Mouse (Mus musculus): ENCODE results near the gene Etfb. TPM values are rescaled to one million over a fixed set of nuclear protein-coding genes. Genes with fewer than 3 reads are reported as not detected.
A peak's percentile ranks its signal among the peaks of the same experiment; 100 is the strongest.

The Etfb gene
- polyA plus RNA-seq, 1 experiment from 2014 or later: 117 TPM

DNA sequence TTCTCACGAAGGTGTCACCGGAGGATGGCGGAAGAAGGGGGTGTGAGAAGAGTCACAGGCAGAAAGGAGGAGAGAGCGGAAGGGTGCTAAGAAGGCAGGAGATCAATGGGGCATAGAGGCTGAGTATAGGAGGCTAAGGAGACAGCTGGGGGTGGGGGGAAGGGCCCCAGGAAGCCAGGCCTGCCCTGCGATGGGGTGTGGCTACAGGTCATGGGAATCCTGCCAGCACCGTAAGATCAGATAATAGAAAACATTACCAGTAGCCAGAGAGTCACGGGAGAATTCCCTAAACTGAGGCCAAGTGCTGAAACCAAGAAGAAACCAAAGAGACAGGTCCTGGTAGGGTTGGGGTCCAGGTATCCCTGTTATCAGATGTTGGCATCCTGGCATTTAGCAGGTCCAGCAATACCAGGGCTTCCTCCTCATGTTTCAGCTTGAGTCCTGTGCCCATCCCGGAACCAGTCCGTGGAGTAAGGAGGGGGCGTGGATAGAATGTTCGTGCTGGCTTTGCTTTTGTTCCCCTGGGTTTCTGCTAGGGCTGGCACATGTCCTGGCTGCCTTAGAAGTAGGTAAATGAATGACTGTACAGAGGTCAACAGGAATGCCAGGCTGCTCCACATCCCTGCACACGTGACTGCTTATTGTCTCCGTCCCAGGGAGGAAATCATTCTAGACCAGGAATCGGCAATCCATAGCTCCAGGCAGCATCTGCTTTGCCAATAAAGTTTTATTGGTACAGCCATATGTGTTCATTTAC, 9.9 kb downstream of the Etfb start:
- peaks cover 23% of the 10 kb centered on the region for H3K36me3 ChIP-seq (replicated peaks)
- no peak for ATAC-seq (replicated peaks)
- no peaks in the 10 kb centered on the region for H3K9me3 ChIP-seq
- no peak overlapping the region for H3K27ac ChIP-seq
- H3K27me3 ChIP-seq (replicated peaks): no peaks in the 10 kb centered on the region
- H3K9ac ChIP-seq: no peak overlapping the region
- WGBS: 94% methylated on average over 14 of the region's 14 CpGs
- no peak overlapping the region for H3K4me3 ChIP-seq
- H3K4me1 ChIP-seq: no peaks in the 10 kb centered on the region
- no peak overlapping the region for H3K4me2 ChIP-seq

DNA sequence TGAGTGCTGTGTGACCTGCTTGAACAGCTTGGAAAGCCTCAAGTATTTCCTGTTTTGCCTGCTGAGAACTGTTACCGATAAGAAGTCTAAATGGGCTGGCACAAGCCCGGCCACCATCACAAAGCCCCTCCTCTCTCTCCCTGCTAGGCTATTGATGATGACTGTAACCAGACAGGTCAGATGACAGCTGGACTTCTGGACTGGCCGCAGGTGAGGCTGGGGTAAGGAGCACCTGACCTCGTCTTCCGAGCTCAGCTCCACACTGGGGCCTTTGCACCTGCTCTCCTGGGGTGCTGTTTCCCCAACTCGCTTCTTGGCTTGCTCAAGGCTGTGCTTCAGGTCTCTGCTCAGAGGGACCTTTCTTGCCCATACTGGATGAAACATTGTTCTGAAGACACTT, 10.5 kb downstream of the Etfb start:
- Histone ChIP-seq H3K9ac (no peak overlapping the region), H3K36me3 (replicated peaks) (peaks cover 23% of the 10 kb centered on the region), H3K4me2 (no peak overlapping the region), H3K27me3 (replicated peaks) (no peaks in the 10 kb centered on the region), H3K4me3 (no peak overlapping the region), H3K4me1 (no peaks in the 10 kb centered on the region), H3K9me3 (no peaks in the 10 kb centered on the region), H3K27ac (no peak overlapping the region)
- WGBS: 94% methylated on average over 6 of the region's 6 CpGs
- no peak for ATAC-seq (replicated peaks)

DNA sequence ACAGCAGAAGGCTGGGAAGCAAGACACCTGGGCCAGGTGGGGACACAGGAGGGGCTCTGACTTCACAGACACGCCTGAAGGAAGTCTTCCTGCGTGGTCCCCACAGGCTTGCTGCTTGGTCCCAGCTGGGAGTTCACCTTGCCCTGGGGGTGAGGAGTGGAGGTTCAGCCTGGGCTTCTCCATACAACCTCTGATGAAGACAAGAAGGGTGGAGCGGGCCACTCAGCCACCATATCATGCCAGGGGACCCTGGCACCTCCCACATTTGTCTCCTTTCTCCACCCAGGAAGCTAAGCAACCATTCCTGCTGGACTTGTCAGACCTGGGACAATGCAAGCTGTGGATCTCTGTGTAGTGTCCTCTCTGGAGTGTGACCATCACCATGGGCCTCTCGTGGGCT, 19.0 kb downstream of the Etfb start, which contains the start of gene Vsig10l:
Gene Vsig10l (plus strand): TSS at position 301 of the 400 bp plus-strand sequence.
- Histone ChIP-seq H3K27me3 (replicated peaks) (peaks cover 5% of the 10 kb centered on the region), H3K4me2 (no peak within 1 kb of the TSS), H3K4me1 (peaks cover 14% of the 10 kb centered on the region), H3K9me3 (no peaks in the 10 kb centered on the region), H3K27ac (no peak within 1 kb of the TSS), H3K4me3 (no peak within 1 kb of the TSS), H3K36me3 (replicated peaks) (no peaks in the 10 kb centered on the region), H3K9ac (no peak within 1 kb of the TSS)
- WGBS: 70% methylated on average over 4 of the region's 4 CpGs
- no peak for ATAC-seq (replicated peaks)

DNA sequence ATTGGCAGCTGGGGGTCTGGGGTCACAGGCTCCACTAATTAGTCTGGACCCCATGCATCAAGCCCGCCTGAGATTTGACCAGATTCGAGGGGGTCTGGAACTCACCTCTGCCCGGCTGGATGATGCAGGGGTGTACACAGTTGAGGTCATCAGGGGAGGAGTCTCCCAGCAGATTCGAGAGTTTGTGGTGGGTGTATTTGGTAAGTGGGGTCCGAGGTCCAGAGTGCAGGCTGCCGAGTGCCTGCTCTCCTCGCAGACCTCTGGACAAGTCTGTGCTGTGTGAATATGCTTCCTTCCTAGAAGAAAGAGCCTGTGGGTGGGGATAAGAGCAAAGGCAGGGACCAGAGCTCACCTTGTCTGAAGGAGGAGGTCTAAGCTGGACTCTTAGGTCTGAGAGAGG, 20.1 kb downstream of the Etfb start:
- Histone ChIP-seq H3K27ac (no peak overlapping the region), H3K36me3 (replicated peaks) (no peaks in the 10 kb centered on the region), H3K9ac (no peak overlapping the region), H3K4me3 (no peak overlapping the region), H3K9me3 (no peaks in the 10 kb centered on the region), H3K4me2 (no peak overlapping the region), H3K27me3 (replicated peaks) (peaks cover 5% of the 10 kb centered on the region), H3K4me1 (peaks cover 14% of the 10 kb centered on the region)
- no peak for ATAC-seq (replicated peaks)
- 85% methylated on average over 7 of the region's 7 CpGs for WGBS

DNA sequence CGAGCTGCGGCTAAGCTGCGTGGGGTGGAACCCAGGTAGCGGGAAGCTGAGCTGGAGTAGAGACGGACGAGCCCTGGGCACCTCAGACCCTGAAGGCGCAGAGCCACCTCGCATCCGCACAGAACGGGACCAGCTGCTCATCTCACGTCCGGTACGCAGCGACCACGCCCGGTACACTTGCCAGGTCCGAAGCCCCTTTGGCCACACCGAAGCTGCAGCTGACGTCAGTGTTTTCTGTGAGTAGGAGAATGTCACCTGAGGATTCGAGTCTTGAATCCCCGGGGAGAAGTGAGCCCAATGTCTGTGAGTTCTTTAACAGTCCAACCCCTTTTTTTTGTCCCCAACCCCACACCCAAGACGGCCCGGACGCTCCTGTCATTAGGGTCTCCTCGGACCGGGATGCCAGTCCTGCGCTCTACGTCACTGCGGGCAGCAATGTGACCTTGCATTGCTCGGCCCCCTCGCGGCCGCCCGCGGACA, 21.0 kb downstream of the Etfb start:
- H3K4me1 ChIP-seq: peaks cover 14% of the 10 kb centered on the region
- H3K4me3 ChIP-seq: peak overlapping the region; percentile 47
- WGBS: 5% methylated on average over 35 of the region's 35 CpGs
- H3K9ac ChIP-seq: peak overlapping the region; percentile 44
- peak overlapping the region; percentile 89 for H3K4me2 ChIP-seq
- H3K36me3 ChIP-seq (replicated peaks): no peaks in the 10 kb centered on the region
- H3K27ac ChIP-seq: peak overlapping the region; percentile 34; the same call in 1 of the 2 replicates
- peaks cover 5% of the 10 kb centered on the region for H3K27me3 ChIP-seq (replicated peaks)
- ATAC-seq (replicated peaks): peak; percentile 25
- no peaks in the 10 kb centered on the region for H3K9me3 ChIP-seq

DNA sequence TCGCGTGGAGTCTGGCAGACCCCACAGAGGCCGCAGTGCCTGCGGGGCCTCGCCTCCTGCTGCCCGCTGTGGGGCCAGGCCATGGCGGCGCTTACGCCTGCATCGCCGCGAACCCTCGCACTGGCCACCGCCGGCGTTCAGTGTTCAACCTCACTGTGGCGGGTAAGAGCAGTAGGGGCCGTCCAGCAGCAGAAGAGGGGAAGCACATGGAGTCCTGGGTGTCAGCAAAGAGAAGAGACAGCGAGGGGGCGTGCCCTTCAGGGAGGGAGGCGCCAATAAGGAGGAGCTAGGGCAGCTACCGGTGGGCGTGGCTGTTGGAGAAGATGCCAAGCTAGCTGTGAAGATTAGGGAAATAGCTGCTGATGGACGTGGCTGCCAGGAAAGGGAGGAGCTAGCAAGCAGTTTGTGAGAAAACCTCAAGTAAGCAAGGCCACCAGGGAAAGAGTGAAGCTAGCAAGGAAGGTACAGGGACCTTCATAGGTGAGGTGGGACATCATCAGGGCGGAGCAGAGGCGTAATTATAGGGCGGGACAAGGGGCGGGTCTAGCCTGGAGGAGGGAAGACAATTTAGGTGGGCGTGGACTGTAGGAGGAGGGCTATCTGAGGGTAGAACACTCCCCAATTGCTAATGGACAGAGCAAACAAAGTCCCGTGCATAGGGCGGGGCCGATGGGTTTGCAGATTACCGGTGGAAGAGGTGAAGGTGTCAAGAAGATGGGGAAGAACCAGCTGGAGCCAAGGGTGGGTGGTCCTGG, 21.6 kb downstream of the Etfb start:
- H3K27me3 ChIP-seq (replicated peaks): peaks cover 5% of the 10 kb centered on the region
- peak overlapping the region; percentile 47 for H3K4me3 ChIP-seq
- peak overlapping the region; percentile 89 for H3K4me2 ChIP-seq
- under 1% methylated on average over 33 of the region's 33 CpGs for WGBS
- H3K9me3 ChIP-seq: no peaks in the 10 kb centered on the region
- H3K27ac ChIP-seq: peak overlapping the region; percentile 60
- peak overlapping the region; percentile 44 for H3K9ac ChIP-seq
- ATAC-seq (replicated peaks): peak; percentile 89
- no peaks in the 10 kb centered on the region for H3K36me3 ChIP-seq (replicated peaks)
- H3K4me1 ChIP-seq: peaks cover 14% of the 10 kb centered on the region

DNA sequence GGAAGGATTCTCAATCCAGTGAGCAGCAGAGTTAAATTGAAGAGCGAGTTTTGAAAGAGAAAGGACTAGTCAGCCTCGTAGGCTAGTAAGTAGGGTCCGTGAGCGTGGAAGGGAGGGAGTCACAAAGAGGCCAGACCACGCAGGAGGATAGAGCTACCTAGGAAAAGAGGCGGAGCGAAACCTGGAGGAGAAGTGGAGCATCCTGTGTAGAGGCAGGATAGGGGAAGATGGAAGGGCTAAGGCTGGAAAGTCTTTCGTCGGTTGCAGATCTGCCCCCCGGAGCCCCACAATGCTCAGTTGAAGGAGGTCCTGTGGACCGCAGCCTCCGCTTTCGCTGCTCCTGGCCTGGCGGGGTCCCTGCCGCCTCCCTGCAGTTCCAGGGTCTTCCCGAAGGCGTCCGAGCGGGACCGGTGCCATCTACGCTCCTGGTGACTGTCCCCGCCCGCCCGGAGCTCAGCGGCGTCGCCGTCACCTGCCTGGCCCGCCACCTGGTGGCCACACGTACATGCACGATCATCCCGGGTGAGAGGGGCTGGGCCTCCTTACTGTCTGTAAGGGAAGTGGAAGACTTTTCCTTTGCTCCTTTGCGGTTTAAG, 22.3 kb downstream of the Etfb start:
- Histone ChIP-seq H3K9ac (peak overlapping the region; percentile 44), H3K27ac (peak overlapping the region; percentile 60), H3K9me3 (no peaks in the 10 kb centered on the region), H3K4me3 (peak overlapping the region; percentile 47), H3K27me3 (replicated peaks) (peaks cover 5% of the 10 kb centered on the region), H3K4me2 (peak overlapping the region; percentile 89), H3K4me1 (peaks cover 14% of the 10 kb centered on the region), H3K36me3 (replicated peaks) (no peaks in the 10 kb centered on the region)
- 1% methylated on average over 33 of the region's 33 CpGs for WGBS
- peak; percentile 67 for ATAC-seq (replicated peaks)

DNA sequence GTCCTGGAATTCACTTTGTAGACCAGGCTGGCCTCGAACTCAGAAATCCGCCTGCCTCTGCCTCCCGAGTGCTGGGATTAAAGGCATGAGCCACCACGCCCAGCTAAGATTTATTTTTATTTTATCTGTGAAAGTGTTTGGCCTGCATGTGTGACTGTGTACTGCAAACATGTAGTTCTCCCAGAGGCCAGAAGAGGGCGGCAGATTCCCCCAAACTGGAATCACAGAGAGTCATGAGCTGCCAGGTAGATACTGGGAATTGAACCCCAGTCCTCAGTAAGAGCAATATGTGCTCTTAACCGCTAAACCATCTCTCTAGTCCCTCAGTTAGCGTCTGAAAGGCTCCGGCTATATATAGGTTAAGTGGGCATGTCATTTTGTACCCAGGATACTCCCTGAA, 26.5 kb downstream of the Etfb start:
- H3K27me3 ChIP-seq (replicated peaks): no peaks in the 10 kb centered on the region
- no peak for ATAC-seq (replicated peaks)
- peaks cover 7% of the 10 kb centered on the region for H3K4me1 ChIP-seq
- no peak overlapping the region for H3K4me2 ChIP-seq
- H3K36me3 ChIP-seq (replicated peaks): peaks cover 6% of the 10 kb centered on the region; the same call in 1 of the 2 replicates
- H3K27ac ChIP-seq: no peak overlapping the region
- H3K9me3 ChIP-seq: no peaks in the 10 kb centered on the region
- WGBS: 37% methylated on average over 8 of the region's 8 CpGs
- H3K4me3 ChIP-seq: no peak overlapping the region
- H3K9ac ChIP-seq: no peak overlapping the region

DNA sequence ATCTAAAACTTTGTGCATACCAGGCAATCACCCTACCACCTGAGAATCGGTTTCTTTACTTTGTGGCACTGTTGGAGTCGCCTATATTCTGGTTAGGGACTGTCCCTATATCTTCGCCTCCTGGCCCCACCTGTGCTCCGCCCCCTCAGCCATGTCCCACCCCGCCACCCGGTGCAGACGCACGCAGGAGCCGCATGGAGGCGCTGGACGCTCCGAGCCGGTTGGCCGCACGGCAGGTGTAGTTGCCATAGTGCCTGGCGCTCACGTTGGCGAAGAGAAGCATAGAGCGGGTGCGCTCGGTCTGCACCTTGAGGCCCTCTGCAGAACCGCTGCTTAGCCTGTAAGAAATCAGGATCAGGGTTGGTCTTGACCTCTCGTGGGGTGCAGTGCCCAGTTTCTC, 31.8 kb downstream of the Etfb start:
- ATAC-seq (replicated peaks): no peak
- H3K36me3 ChIP-seq (replicated peaks): peaks cover 17% of the 10 kb centered on the region; the same call in 1 of the 2 replicates
- H3K27ac ChIP-seq: no peak overlapping the region
- H3K9ac ChIP-seq: no peak overlapping the region
- no peak overlapping the region for H3K4me2 ChIP-seq
- no peak overlapping the region for H3K4me3 ChIP-seq
- no peaks in the 10 kb centered on the region for H3K9me3 ChIP-seq
- no peaks in the 10 kb centered on the region for H3K4me1 ChIP-seq
- WGBS: 20% methylated on average over 23 of the region's 23 CpGs
- peaks cover 19% of the 10 kb centered on the region for H3K27me3 ChIP-seq (replicated peaks)

DNA sequence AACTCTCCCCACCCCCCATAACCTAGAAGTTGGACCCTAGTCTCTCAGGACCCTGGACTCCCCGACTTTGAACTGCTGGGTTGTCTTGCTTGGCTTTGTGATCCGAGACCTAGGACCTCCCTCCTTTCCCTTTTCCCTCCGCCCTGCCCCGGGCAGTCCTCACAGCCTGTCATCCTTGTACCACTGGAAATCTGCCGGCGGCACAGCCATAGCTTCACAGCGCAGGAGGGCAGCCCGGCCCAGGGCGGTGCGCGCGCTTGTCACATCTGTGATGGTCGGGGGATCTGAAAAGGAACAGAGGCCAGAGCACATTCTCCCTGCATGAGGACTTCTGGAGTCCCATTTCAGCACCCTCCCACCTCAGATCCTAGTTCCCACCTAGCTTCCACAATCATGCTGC, 32.5 kb downstream of the Etfb start:
- Histone ChIP-seq H3K9me3 (no peaks in the 10 kb centered on the region), H3K4me3 (no peak overlapping the region), H3K4me2 (no peak overlapping the region), H3K9ac (no peak overlapping the region), H3K36me3 (replicated peaks) (peaks cover 17% of the 10 kb centered on the region; the same call in 1 of the 2 replicates), H3K27ac (no peak overlapping the region), H3K27me3 (replicated peaks) (peaks cover 19% of the 10 kb centered on the region), H3K4me1 (no peaks in the 10 kb centered on the region)
- WGBS: 11% methylated on average over 13 of the region's 13 CpGs
- ATAC-seq (replicated peaks): no peak; the same call in 1 of the 2 replicates

DNA sequence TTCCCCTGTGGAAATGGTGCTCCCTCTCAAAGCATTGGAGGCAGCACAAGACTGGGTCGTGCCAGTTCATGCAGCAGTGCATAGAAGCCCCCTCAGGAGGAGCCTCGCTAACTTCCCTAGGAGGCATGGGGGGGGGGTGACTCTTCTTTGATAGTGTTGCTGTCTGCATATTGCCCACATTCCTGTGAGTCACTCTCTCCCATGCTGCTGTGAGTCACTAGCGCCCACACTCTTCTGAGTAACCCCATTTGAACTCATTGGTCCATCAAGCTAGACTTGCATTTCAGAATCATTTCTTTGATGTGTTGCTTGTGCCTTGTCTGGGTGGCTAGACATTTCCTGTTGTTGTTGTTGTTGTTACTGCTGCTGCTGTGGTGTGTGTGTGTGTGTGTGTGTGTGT, 37.3 kb downstream of the Etfb start:
- peaks cover 4% of the 10 kb centered on the region; the same call in 1 of the 2 replicates for H3K36me3 ChIP-seq (replicated peaks)
- H3K4me1 ChIP-seq: peaks cover 13% of the 10 kb centered on the region
- H3K9me3 ChIP-seq: no peaks in the 10 kb centered on the region
- H3K4me2 ChIP-seq: no peak overlapping the region
- ATAC-seq (replicated peaks): no peak
- H3K27ac ChIP-seq: no peak overlapping the region
- H3K27me3 ChIP-seq (replicated peaks): peaks cover 19% of the 10 kb centered on the region
- no peak overlapping the region for H3K4me3 ChIP-seq
- WGBS: 66% methylated on average over 3 of the region's 3 CpGs
- no peak overlapping the region for H3K9ac ChIP-seq

DNA sequence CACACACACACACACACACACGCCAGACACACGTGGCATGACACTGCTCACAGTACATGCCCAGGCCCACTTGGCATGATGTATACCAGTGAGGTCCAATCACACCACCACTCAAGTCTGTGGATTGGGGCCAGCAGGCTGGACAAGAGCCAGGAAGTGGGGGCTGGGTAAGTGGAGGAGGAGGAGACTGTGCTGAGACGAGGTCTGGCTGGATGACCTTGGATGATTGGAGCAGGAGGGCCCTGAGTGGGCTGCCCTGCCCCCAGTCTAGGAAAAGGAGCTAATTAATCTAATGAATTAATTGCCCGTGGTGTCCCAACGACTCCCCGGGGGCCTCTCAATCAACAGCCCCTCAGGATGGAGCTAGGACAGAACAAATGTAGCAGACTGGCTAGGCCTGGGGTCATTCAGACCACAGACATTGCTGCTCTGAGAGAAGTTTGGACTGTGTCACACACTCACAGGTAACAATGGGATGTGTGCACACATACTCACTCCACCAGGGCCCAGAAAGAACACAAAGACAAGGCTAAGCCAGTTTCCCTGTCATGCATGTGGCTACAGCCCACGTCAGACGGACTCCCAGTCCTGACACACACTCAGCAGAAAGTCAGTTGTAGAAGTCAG, 38.3 kb downstream of the Etfb start:
- H3K9ac ChIP-seq: no peak overlapping the region; the same call in 1 of the 2 replicates
- no peak overlapping the region for H3K27ac ChIP-seq
- ATAC-seq (replicated peaks): peak; percentile 50
- peaks cover 4% of the 10 kb centered on the region; the same call in 1 of the 2 replicates for H3K36me3 ChIP-seq (replicated peaks)
- WGBS: 70% methylated on average over 8 of the region's 8 CpGs
- peaks cover 16% of the 10 kb centered on the region for H3K4me1 ChIP-seq
- no peak overlapping the region for H3K4me3 ChIP-seq
- no peaks in the 10 kb centered on the region for H3K9me3 ChIP-seq
- H3K4me2 ChIP-seq: no peak overlapping the region
- H3K27me3 ChIP-seq (replicated peaks): peaks cover 16% of the 10 kb centered on the region

Data from midbrain, embryonic 15.5 days (tissue).